Mouse (Mus musculus) liver, adult 2 months (tissue): ENCODE measurements around the gene Dlgap1.

Source experiments
- CTCF ChIP-seq: fragments of 200-500 bp; IDR thresholded peaks from 2 replicates; pipeline ENCODE4 v1.5.1; 2011; ENCODE audit warnings: low read depth, low read length, control low read depth
- POLR2A ChIP-seq: fragments of 200-500 bp; IDR thresholded peaks from 2 replicates; pipeline ENCODE4 v1.6.1; 2011; ENCODE audit warnings: low read length, control low read depth; ENCODE audit not compliant: insufficient read depth; ENCODE audit errors: extremely low read depth

DNA sequence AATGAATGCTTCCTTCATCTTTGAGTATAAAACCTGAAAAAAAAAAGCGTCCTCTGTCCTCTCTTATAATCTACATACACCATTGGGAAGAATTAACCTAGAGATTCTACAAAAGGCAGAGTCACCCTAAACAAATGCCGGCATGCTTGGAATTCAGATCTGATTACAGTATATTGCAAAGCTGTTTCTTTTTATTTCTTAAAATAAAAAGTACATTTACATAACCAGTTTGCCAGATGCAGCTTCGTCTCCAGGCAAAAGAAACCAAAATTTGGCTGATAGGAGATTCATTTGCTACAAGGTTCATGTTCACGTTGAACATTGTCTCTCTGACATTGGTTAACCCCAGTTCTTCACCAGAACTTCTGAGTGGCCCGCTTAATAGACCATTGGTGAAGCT is 347.5 kb downstream of the Dlgap1 start:
- TF ChIP-seq POLR2A = no peak
- TF ChIP-seq CTCF = no peak
